Mouse (Mus musculus): ENCODE measurements around the gene Mdm2.

Gene Mdm2

DNA sequence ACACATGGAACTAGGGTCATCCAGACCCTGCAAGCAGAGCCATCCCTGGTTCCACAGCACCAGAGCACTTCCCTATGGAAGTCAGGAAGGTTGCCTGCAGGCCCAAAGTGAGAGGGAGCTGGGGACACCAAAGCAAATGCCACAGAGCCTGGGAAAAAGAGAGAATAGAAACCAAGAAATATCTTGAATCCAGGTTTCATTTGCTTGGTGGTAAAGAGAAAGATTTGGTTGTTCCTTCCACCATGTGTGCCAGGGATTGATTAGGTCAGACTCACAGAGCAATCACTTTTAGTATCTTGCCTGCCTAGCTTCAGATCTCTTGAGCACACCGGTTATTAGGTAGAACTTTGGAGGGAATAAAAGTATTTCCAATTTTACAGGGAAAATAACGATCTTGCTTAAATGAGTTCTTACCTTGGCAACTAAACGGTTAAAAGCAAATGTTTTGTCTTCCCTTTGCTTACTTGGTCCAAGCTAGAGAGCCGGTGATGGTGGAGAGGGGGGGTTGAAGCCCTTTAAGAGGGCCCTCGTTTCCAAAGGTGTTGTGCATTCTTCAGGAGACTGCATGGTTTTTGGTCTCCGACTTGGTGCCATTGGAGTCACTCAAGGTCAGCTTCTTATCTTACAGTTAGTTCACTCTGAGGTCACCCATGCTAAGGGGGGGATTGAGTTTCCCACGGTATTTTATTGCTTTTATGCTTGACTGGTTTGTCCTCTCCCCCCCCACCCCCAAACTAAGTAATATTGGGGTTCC, 54.5 kb downstream of the Mdm2 start:
- no peak for DNase-seq (ENCODE audit: low read depth)

DNA sequence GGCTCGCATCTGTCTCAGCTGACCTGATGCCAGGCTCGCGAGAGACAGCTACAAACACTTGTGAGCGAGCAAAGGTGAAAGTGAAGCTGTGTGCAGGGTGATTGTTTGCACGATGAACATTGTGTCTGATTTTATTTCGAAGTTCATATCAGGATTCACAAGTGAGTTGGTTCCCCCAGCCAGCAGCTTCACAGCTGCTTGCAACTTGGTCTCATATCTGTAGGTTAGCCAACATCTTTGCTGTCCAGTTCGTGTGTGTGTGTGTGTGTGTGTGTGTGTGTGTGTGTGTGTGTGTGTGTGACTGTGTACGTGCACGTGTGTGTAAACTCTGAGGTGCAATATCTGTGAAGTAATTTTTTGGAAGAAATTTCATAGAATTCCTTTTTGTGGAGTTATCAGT, 55.1 kb downstream of the Mdm2 start:
- DNase-seq (ENCODE audit: low read depth) = no peak

DNA sequence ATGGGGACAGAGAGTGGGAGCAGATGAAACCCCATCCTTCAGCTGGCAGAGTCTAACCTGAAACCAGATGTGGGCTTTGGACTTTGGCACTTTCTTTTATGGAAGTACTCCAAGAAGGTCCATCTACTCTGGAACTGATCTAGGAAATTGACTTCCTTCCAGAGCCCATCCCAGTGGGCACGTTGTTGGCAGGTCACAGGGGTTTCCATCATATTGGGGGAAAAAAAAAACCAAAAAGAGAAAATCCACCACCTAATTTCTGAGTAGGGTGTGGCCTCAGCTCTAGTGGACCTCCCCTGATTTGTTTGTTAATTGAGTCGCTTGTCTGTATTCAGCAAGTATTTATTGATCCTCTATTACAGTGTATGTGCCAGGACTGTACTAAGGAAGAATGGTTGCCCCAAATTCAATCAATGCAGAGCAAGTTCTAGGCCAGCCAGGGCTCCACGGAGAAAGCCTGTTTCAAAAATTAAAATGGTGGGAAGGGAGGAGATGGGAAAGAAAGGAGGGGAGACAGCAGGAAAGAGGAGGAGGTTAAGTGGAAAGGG, 55.9 kb downstream of the Mdm2 start:
- DNase-seq (ENCODE audit: low read depth) = no peak

DNA sequence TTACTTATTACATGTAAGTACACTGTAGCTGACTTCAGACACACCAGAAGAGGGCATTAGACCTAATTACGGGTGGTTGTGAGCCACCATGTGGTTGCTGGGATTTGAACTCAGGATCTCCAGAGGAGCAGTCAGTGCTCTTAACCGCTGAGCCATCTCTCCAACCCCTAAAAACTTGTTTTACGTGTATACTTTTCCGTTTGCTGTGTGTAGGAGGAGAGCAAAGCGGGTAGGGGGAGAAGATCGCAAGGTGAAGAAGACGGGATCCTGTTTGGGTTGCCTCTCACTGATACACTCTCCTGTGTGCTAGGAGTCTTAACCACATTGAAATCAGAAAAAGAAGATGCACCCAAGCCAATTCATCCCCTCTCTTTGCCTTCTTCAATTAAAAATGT, 56.8 kb downstream of the Mdm2 start:
- no peak for DNase-seq (ENCODE audit: low read depth)

DNA sequence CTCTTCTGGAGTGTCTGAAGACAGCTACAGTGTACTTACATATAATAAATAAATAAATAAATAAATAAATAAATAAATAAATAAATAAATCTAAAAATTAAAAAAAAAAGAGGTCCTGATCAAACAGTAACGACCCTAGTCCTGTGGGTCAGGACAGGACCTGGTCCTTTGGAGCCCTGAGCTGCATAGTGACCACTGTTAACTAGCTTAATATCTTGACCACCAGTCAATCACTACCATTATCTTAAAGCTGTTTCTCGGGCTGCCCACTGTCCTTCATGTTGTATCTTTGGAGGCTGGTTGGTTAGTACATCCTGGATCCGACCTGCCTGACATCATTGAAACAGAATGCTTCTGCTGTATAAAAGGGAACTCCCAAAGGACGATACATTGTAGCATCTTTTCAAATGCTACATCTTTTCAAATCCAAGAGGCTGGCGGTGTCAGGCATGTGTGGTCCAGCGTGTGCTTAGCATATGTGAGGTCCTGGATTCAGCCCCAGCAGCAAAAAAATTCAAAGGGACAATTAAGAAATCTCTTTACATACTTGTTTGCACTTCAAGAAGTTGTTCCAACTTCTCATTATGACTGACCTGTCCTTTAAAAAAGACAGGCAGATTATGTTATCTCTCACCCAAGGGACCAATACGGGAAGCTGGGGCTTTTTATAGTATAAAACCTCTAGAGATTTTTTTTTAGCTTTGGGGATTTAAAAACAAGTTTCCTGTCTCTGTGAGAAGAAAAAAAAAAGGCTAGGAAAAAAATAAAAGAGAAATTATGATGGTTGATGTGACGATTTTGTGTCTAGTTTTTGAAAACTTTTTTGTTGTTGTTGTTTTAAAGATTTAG, 57.4 kb downstream of the Mdm2 start:
- DNase-seq (ENCODE audit: low read depth) = no peak

DNA sequence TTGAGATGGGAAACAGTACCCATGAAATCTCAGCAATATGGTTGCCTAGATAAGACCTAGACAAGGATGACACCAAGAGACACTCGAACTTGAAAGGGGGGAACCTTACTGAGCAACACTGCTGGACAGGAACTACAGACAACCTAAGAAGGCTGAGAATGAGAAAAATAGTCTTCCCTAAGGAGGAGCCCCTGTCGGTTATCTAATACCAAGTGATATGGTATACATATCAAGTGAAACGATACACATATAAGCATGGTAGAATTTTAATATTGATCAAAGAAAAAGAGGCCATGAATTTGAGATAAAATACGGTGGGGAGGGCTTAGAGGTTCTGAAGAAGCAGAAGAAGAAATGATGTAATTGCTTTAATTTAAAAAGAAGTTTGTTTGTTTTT, 58.2 kb downstream of the Mdm2 start:
- no peak for DNase-seq (ENCODE audit: low read depth)

DNA sequence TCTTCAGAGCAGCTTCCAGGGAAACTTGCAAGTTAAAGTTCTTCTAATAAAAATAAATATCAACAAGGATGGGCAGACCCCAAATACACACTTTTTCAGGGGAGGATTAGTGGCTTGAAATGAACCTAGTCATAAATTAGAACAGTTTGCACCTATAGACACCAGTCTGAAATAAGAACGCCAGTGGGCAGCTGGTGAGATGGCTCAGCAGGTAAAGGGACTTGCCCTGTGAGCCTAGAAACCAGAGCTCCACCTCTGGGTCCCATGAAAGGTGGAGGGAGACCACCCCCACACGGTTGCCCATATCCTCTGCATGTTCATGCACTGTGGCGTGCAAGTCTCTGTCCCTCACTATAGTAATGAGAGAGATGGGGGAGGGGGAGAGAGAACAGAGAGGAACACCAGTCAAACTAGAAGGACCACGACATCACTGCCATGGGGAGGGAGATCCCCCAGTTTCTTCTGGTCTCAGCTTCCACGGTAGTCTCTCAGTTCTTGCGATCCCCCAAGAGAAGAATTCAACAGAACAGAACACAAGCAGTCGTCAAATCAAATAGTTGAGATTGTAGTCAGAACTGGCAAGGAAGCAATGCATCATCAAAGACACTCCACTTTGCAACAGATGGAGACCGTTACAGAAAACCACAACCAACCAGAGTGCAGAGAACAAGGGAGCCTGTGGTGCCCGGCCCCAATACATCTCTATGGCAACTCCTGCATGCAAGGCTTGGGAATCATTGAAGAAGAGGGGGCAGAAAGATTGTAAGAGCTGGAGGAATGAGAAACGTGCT, 58.8 kb downstream of the Mdm2 start:
- no peak for DNase-seq (ENCODE audit: low read depth)

DNA sequence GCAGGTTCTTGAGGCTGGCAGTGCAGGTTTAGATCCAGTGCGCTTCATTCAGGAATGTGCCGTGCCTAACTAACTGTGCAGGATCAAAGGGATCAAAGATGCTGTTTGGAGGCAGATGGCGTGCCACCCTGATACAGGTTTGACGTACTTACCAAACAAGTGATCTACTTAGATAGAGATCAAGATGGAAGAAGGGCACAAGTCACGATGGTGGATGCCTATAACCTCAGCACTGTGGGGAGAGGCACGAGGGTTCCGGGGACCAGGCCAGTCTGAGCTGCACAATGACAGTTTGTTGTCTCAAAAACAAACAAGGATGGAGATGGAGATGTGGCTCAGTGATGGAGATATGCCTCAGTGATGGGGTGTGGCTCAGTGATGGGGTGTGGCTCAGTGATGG, 59.8 kb downstream of the Mdm2 start:
- DNase-seq (ENCODE audit: low read depth) = no peak

DNA sequence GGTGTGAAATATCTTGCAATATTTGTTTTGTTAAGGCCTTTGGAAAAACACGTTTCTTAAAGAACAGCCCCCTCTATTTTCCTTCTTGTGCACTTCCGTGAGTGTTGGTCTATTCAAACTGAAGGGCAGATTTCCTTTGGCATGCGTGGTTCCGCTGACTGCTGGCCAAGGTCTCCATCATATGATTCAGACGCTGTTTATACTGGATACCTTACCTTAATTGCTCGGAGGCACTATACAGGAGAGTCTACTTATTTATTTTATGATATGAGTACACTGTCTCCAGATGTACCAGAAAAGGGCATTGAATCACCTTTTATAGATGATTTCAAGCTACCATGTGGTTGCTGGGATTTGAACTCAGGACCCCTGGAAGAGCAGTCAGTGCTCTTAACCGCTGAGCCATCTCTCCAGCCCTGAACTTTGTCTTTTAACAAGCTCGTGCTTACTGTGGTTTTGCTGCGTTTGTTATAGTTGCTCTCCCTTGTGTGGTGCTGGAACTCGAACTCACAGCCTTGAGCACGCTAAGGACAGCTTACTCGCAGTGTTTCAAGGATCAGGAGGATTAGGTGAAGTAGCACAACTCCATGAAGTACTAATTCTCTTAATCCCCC, 60.4 kb downstream of the Mdm2 start:
- DNase-seq (ENCODE audit: low read depth) = no peak

DNA sequence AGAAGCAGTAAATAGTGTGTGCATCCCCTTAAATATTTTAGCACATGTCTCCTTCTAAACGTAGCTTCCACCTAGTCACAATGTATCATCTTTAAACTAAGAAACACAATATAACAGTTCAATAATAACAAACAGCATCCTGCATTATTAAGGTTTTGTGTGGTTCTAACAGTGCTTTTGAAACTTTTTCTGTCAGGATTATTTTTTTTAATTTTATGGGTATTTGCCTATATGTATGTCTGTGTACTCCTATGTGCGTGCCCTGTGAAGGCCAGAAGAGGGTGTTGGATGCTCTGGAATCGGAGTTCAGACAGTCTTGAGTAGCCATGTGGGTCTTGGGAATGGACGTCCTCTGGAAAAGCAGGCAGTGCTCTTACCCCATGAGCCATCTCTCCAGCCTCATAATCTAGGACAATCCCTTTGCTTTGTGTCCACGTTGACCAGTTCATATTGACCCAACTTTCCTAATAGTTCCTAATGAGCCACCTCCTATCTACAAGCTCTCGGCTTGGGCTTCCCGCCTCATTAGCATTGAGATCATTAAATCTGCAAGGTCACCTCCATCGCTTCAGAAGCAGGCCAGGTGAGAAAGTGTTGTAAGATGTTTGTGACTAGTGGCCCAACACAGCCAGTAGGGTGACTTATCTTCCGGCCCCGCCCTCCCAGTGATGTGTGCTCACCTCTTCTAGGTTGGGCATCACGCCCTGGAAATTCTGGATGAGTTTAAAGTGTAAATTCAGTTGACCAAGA, 61.1 kb downstream of the Mdm2 start:
- DNase-seq (ENCODE audit: low read depth) = no peak

DNA sequence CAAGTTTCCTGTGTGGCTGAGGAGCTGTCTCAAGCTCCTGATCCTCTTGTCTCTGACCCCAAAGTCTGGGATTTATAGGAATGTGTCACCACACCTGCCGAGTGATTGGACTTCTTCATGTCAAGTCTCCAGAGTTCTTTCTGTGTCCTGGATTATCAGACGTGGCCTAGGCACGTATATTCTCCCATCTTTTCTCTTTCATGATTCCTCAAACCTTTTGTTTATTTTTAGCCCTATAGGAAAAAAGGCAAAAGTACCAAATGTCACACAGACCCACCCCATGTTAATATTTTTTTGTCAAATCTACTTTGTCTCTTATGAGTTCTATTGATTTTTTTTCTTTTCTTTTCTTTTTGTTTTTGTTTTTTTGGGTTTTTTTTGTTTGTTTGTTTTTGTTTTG, 61.9 kb downstream of the Mdm2 start:
- no peak for DNase-seq (ENCODE audit: low read depth)

DNA sequence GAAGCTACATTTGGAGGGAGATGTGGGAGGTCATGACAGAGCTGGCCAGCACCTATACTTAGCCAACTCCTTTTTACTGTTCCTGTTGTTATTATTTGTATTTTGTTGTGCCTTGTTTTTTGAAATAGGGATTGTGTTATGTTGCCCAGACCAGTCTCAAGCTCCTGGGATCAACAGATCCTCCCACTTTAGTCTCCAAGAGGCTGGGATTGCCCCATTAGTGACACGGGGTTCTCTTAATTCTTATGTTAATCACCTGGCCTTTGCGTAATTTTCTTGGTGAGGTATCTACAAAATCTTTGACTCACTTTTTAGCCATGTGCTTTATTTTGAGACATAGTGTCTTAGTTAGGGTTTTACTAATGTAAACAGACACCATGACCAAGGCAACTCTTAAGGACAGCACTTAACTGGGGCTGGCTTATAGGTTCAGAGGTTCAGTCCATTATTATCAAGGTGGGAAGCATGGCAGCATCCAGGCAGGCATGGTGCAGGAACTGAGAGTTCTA, 62.5 kb downstream of the Mdm2 start:
- DNase-seq (ENCODE audit: low read depth) = no peak

DNA sequence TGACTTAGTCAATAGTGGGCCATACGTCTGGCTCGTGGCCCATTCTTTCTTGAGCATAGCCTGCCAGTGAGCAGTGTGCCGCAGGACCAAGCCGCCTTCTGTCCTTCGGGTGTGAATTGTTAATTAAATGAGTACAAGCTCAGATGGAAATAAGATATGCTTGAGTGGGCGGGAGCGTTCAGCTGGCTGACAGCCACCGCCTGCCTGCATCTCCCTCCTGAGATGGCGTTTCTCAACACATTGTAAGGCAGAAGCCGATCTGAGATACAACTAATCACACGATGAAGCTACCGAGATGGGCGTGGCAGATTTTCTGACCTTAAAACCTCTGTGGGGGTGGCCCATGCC, 63.4 kb downstream of the Mdm2 start:
- no peak for DNase-seq (ENCODE audit: low read depth)

DNA sequence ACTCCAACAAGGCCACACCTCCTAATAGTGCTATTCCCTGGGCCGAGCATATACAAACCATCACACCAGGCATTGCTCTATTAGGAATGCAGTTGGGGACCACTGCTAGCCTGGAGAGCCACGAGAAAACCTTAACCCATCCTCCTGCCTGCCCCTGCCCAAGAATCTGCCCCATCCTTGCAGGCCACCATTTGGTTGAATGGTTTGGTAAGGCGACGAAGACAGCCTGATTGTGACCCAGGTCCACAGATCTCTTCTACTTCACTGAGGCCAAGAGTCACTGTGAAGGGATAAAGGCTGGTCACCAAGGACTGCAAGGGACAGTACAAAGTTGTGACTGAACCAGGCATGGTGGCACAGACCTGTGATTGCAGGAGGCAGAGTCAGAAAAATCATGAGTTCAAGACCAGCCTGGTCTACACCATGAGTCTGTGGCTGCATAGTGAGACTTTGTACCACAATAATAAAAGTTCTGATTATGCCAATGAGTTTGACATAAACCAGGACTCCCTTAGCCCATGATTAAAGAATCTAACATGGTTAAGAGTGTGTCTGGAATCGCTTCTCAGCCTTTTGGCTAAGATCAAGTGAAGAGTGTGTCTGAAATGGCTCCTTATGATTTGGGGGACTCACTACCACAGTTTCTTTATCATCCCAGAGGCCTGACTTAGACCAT, 63.9 kb downstream of the Mdm2 start:
- no peak for DNase-seq (ENCODE audit: low read depth)

DNA sequence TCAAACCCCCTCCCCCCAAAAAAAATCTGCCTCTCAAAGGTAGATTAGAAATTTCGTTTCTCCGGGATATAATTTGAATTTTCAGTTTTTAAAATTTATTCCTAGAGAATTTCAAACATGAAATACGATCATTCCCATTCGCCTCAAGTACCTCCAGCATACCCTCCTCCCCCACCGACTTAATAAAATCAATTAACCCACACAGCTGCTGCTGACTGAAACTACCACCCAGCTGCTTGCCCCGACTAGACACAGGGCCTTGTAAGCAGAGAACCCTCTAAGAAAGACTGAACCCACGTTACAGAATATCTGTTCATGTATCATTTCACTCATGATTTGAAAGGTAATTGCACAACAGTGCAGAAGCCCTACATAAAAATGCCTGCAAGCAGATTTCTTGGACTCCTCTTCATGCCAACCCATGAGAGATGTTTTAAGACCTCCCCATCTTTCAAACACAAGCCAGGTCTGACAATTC, 65.0 kb downstream of the Mdm2 start:
- no peak for DNase-seq (ENCODE audit: low read depth)

DNA sequence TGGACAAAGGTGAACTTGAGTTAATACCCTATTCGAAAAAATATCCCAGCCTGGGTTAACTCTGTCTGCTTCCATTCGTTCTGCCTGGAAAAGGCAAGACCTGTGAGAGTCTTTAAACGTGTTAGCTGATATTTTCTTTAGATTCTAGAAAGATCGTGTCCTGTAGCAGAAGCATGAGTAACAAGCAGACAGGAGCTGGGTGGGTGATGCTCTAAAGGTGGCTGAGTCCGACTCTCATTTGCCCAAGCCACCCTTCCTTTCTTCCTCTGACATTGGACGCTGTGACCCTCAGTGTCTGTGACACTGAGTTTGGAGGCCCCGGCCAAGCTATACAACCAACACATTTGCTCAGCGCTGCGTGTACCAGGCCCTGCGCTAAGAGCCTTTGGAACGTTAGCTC, 65.7 kb downstream of the Mdm2 start:
- DNase-seq (ENCODE audit: low read depth) = no peak

DNA sequence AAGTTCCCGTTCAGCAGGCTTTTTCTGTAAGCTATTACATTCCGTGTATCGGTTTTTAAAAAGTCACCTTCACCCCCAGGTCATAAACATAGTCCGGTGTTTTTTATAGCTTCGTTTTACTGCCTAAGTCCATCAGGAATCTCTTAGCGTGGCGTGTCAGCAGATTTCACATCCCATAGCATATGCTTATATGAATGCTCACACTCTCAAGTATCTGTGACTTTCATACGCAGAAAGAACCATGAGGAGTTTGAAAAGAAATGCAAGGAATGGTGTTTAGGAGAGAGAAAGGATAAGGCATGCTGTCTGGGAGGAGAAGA, 66.2 kb downstream of the Mdm2 start:
- DNase-seq (ENCODE audit: low read depth) = no peak

DNA sequence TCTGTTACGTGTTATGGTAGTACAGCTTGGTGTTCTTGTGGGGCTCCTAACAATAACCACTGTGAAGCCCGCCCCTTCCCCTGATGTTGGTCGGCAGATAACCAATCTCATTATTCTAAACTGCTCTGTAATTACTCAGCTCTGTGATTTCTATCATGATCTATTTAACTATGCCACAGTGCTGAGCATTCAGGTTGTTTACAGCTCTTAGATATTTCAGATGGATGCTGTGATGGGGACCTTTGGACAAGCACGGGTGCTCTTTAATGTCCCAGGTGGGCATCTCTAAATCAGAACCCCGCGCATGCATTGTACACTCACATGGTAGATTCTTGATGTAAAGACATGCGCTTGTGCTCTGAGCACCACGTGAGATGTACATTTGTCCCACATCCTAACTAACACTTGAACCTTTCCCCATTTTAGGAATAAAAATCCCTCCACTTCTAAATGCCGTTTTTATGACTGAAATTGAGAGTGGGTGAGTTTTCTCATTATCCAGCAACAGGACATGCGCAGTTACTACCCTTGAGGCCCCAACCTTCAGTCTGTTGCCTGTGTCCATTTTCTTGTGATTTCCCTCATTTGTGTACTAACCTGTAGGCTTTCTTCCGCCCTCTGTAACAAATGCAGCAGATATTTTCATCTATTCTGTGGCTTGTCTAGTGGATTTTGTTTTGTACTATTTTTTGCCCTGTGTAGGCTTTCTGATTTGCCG, 66.7 kb downstream of the Mdm2 start:
- DNase-seq (ENCODE audit: low read depth) = no peak

DNA sequence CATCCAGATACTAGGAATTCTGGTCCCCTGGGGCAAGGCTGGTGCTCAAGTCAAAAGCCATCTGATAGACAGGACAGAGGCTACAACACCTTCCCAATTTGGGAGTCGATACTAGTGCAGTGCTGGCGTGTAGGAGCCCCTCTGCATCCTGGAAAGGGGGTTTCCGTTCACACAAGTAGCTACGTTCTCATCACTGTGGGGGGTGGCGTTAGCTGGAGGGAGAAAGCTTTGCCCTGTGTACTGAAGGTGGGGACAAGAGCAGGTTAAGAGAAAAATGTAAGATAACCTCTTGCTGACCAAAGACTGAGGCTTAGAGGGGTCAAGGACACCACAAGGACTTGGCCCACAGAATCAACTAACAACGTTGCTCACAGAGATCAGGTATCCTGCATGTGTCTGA, 67.3 kb downstream of the Mdm2 start:
- DNase-seq (ENCODE audit: low read depth) = no peak
